Mouse (Mus musculus): ENCODE data around the gene Atic. TPM values are rescaled to one million over a fixed set of nuclear protein-coding genes. Genes with fewer than 3 reads are reported as not detected.
A peak's percentile ranks its signal among the peaks of the same experiment; 100 is the strongest.

Gene Atic
- 45.5 and 49.4 TPM in 2 replicates for polyA plus RNA-seq (2015; fragmentation: Nextera tagmentation; extraction: Ambion mirVana)

DNA sequence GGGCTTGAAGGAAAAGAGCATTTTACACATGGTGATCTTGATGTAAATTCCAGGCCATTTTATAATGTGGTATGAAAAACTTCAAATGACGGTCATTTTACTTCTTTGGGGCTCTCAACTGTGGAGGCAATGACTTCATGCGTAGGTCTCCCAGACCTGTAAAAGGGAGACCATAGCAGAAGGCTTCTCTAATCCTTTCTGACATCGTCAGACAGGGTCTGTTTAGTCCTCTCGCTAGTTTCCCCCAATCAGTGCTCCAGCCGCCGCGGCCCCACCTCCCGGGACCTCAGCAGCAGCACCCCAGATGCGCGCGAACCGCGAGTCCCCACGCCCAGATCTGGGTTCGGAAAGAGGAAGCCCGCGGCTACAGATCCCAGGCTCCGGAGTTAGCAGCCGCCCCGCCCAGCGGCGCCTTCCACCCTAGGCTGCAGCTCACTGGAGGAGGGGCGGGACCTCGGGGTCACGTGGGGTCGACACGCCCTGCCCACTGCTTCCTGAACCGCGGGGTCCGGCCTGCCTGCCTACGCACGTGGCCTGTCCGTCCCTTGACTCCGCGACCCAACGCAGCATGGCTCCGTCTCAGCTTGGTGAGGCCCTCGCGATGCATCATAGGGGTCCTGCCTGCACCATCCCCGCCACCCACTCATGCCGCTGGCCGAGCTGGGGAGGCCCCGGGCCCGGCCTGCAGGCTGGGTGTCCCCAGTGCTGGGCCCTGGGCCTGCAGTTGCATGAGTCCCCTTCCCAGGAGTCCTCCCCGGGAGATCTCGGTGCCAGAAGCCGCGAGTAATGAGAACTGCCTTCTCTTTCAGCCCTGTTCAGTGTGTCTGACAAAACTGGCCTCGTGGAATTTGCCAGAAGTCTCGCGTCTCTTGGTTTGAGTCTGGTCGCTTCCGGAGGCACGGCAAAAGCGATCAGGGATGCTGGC lies at the start of gene Atic:
Gene Atic, plus strand, starts transcription at position 463 of the 925 bp plus-strand sequence.
- ATAC-seq (replicated peaks; ENCODE audit: low FRiP score, low read depth), result peak; percentile 99
- WGBS, result 0% methylated on average over 55 of the region's 55 CpGs
- H3K9ac ChIP-seq (ENCODE audit: low read depth, low read length), result peak within 1 kb of the TSS; percentile 77

DNA sequence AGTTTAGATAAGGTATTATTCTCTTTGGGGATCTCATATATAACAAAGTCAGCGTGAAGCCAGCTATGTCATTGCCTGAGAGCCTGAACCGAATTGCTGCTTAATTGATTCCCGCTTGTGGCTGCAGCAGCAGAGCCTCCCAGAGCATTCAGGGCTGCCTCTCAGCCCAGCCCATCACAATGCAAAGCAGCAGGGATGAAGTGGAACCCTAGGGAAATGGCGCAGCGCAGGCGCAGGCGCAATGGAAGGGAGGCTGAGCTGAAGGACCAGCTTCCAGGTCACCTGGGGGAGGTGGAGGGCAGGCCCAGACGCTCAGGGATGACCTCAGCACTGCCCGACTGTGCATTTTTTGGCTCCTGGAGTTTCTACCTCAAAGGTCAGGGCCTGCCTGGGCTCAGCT lies 49.7 kb upstream of the Atic start:
- WGBS, result 18% methylated on average over 9 of the region's 9 CpGs
- DNase-seq (ENCODE audit: low spot score) (no peak), ATAC-seq (replicated peaks; ENCODE audit: low FRiP score, low read depth) (peak; percentile 33; the same call in 1 of the 2 replicates)
- H3K27ac ChIP-seq, result no peak overlapping the region
- H3K9me3 ChIP-seq (replicated peaks; ENCODE audit: low read length), result no peaks in the 10 kb centered on the region
- H3K27me3 ChIP-seq (ENCODE audit: insufficient read depth, low read length), result no peaks in the 10 kb centered on the region
- TF ChIP-seq CTCF (IDR thresholded peaks at IDR 0.05; ENCODE audit: low read depth), result no peak
- H3K36me3 ChIP-seq (ENCODE audit: insufficient read depth, low read length), result no peaks in the 10 kb centered on the region
- no peak overlapping the region for H3K4me3 ChIP-seq (replicated peaks; ENCODE audit: low read depth, low read length)
- H3K9ac ChIP-seq (ENCODE audit: low read depth, low read length), result no peak overlapping the region
- no peak overlapping the region for H3K4me2 ChIP-seq (ENCODE audit: low read length)
- H3K4me1 ChIP-seq (replicated peaks; ENCODE audit: insufficient read depth, low read length), result no peaks in the 10 kb centered on the region

More for the DNA sequence above, at the start of gene Atic:
- peak; percentile 97 for DNase-seq (ENCODE audit: low spot score)
- Histone ChIP-seq H3K4me2 (ENCODE audit: low read length) (peak within 1 kb of the TSS; percentile 77), H3K4me3 (replicated peaks; ENCODE audit: low read depth, low read length) (peak within 1 kb of the TSS; percentile 35), H3K4me1 (replicated peaks; ENCODE audit: insufficient read depth, low read length) (0 out of 2 replicates have a peak, but pooled peaks cover 6% of the 10 kb centered on the region), H3K9me3 (replicated peaks; ENCODE audit: low read length) (no peaks in the 10 kb centered on the region), H3K36me3 (ENCODE audit: insufficient read depth, low read length) (peaks cover 19% of the 10 kb centered on the region), H3K27me3 (ENCODE audit: insufficient read depth, low read length) (no peaks in the 10 kb centered on the region), H3K27ac (peak within 1 kb of the TSS; percentile 87)
- no peak for TF ChIP-seq CTCF (IDR thresholded peaks at IDR 0.05; ENCODE audit: low read depth)

DNA sequence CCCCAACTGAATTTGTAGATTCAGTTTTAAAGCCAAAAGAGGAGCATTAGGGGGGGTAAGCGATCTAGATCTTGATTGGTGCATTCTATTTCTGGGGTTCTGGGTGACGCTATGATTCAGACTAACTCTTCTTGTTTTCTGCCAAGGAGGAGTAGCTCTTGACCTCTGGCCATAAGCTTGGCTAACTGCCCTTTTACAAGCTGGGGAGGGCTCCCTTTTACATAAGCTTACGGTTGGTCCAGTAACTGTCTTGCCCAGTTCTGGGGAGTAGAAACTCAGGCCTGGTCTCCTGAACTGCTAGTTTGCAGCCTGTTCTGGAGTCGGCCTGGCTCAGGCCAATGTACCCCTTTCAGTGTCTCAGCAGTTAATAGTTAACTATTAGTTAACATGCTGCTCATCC lies 41.9 kb upstream of the Atic start:
- no peak overlapping the region for H3K9ac ChIP-seq (ENCODE audit: low read depth, low read length)
- no peaks in the 10 kb centered on the region for H3K9me3 ChIP-seq (replicated peaks; ENCODE audit: low read length)
- DNase-seq (ENCODE audit: low spot score) (no peak), ATAC-seq (replicated peaks; ENCODE audit: low FRiP score, low read depth) (no peak)
- WGBS, result 78% methylated on average over 4 of the region's 4 CpGs
- TF ChIP-seq CTCF (IDR thresholded peaks at IDR 0.05; ENCODE audit: low read depth), result no peak
- no peak overlapping the region for H3K4me3 ChIP-seq (replicated peaks; ENCODE audit: low read depth, low read length)
- H3K4me1 ChIP-seq (replicated peaks; ENCODE audit: insufficient read depth, low read length), result no peaks in the 10 kb centered on the region
- H3K27ac ChIP-seq, result no peak overlapping the region
- no peak overlapping the region for H3K4me2 ChIP-seq (ENCODE audit: low read length)
- H3K36me3 ChIP-seq (ENCODE audit: insufficient read depth, low read length), result no peaks in the 10 kb centered on the region
- H3K27me3 ChIP-seq (ENCODE audit: insufficient read depth, low read length), result no peaks in the 10 kb centered on the region

DNA sequence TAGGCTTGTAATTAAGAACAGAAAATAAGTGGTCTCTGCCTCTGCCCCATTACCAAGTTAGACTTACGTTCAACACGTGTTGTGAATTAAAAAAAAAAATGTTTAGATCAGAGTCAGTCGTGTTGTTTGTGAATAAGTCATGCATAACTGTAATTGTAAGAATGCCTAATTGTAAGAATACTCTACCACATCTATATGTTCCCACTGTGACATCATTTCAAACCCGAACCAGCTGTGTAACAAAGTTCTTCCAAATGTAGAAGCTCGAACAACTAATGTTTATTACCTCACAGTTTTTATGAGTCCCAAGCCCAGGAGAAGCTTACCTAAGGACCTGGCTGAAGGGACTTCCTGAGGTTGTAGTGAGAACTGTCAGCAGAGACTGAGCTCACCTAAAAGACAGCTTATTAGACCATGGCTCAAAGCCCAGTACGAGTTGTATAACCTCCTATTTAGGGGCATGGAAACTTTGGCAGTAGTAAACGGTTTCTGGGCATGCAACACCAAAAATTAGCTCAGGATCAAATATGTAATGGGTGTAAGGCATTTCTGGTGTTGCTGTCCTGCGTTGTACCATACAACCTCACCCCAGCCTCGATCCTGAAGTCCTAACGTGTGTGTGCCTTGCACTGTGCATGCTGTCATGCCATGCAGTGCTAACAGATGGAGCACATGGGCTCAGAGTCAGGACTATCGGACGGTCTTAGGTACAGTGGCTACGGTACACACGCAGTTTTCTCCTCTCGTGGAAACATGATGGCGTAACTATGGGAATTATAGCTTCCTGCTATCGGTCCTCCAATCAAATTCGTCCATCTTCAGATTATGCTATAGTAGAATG lies 27.9 kb upstream of the Atic start:
- Histone ChIP-seq H3K4me2 (ENCODE audit: low read length) (no peak overlapping the region), H3K9me3 (replicated peaks; ENCODE audit: low read length) (no peaks in the 10 kb centered on the region), H3K4me3 (replicated peaks; ENCODE audit: low read depth, low read length) (no peak overlapping the region), H3K27me3 (ENCODE audit: insufficient read depth, low read length) (no peaks in the 10 kb centered on the region), H3K4me1 (replicated peaks; ENCODE audit: insufficient read depth, low read length) (no peaks in the 10 kb centered on the region), H3K27ac (no peak overlapping the region), H3K36me3 (ENCODE audit: insufficient read depth, low read length) (no peaks in the 10 kb centered on the region), H3K9ac (ENCODE audit: low read depth, low read length) (no peak overlapping the region)
- 83% methylated on average over 18 of the region's 18 CpGs for WGBS
- no peak for TF ChIP-seq CTCF (IDR thresholded peaks at IDR 0.05; ENCODE audit: low read depth)
- no peak for ATAC-seq (replicated peaks; ENCODE audit: low FRiP score, low read depth)
- no peak for DNase-seq (ENCODE audit: low spot score)

DNA sequence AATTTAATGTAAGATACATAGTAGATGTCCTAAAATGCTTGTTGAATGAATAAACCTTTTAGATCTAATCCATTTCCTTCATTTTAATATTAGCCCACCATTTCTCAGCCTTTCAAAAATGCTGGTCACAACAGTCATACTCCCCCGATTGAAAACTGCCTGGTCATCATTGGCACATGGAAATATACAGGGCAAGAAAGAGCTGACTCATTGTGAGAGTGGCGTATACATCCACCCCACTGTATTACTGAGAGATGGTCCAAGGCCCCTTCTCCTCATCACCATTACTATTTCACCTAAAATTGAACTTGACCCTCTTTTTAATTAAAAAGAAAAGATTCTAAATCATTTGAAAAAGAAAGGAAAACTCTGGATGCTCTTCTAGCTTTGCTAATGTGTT lies 26.2 kb upstream of the Atic start:
- DNase-seq (ENCODE audit: low spot score) (no peak), ATAC-seq (replicated peaks; ENCODE audit: low FRiP score, low read depth) (no peak)
- no peak overlapping the region for H3K4me2 ChIP-seq (ENCODE audit: low read length)
- H3K9ac ChIP-seq (ENCODE audit: low read depth, low read length), result no peak overlapping the region
- H3K4me1 ChIP-seq (replicated peaks; ENCODE audit: insufficient read depth, low read length), result no peaks in the 10 kb centered on the region
- no peaks in the 10 kb centered on the region for H3K36me3 ChIP-seq (ENCODE audit: insufficient read depth, low read length)
- WGBS, result 74% methylated on average over 2 of the region's 2 CpGs
- H3K27me3 ChIP-seq (ENCODE audit: insufficient read depth, low read length), result no peaks in the 10 kb centered on the region
- no peak for TF ChIP-seq CTCF (IDR thresholded peaks at IDR 0.05; ENCODE audit: low read depth)
- no peak overlapping the region for H3K4me3 ChIP-seq (replicated peaks; ENCODE audit: low read depth, low read length)
- H3K27ac ChIP-seq, result no peak overlapping the region
- H3K9me3 ChIP-seq (replicated peaks; ENCODE audit: low read length), result no peaks in the 10 kb centered on the region

DNA sequence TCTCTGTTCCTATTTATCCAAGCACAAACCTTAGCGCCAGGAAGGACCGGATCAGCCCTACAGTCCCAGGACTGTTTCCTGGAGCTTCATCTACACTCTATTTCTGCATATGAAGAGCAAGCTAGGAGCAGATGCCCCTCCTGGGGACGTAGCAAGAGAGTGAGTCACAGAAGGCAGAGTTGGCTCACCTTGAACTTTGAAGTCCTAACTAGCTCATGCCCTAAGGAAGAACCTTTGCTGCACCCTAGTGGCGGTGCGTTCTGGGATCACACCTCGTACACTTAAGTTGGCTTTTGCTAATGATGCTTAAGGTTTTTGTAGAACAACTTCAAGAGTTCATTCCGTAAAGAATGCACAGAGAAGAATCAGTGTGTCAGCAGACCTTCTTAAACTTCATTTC lies 25.3 kb upstream of the Atic start:
- ATAC-seq (replicated peaks; ENCODE audit: low FRiP score, low read depth), result no peak
- no peak overlapping the region for H3K4me2 ChIP-seq (ENCODE audit: low read length)
- WGBS, result 20% methylated on average over 7 of the region's 7 CpGs
- H3K27me3 ChIP-seq (ENCODE audit: insufficient read depth, low read length), result no peaks in the 10 kb centered on the region
- peak; percentile 72 for TF ChIP-seq CTCF (IDR thresholded peaks at IDR 0.05; ENCODE audit: low read depth)
- no peaks in the 10 kb centered on the region for H3K9me3 ChIP-seq (replicated peaks; ENCODE audit: low read length)
- H3K4me3 ChIP-seq (replicated peaks; ENCODE audit: low read depth, low read length), result no peak overlapping the region
- H3K36me3 ChIP-seq (ENCODE audit: insufficient read depth, low read length), result no peaks in the 10 kb centered on the region
- no peak overlapping the region for H3K27ac ChIP-seq
- H3K4me1 ChIP-seq (replicated peaks; ENCODE audit: insufficient read depth, low read length), result no peaks in the 10 kb centered on the region
- DNase-seq (ENCODE audit: low spot score), result peak; percentile 64
- no peak overlapping the region for H3K9ac ChIP-seq (ENCODE audit: low read depth, low read length)

Data from kidney, postnatal 0 days (tissue).